Mouse (Mus musculus): ENCODE results near the gene Rasgrp3.

Rasgrp3 gene

GRCm38 (mm10) chr17:75435599-75435998 lies at the start of gene Rasgrp3:
TSS of gene Rasgrp3 (plus strand) at chr17:75435896.
- in situ Hi-C loops (cut with MboI; ENCODE audit: low pct_unique_long_range_greater_than_20kb in 1 of 2, low sequenced_read_pairs in 2 of 2, unreplicated experiment in 1 of 2): no loop called here

- in situ Hi-C loops (cut with MboI; ENCODE audit: low pct_unique_long_range_greater_than_20kb in 1 of 2, low sequenced_read_pairs in 2 of 2, unreplicated experiment in 1 of 2): no loop called here
Observed at GRCm38 (mm10) chr17:75388402-75388801, 47.3 kb upstream of the Rasgrp3 start.

- in situ Hi-C loops (cut with MboI; ENCODE audit: low pct_unique_long_range_greater_than_20kb in 1 of 2, low sequenced_read_pairs in 2 of 2, unreplicated experiment in 1 of 2): no loop called here
Observed at GRCm38 (mm10) chr17:75390142-75390541, 45.6 kb upstream of the Rasgrp3 start.

- in situ Hi-C loops (cut with MboI; ENCODE audit: low pct_unique_long_range_greater_than_20kb in 1 of 2, low sequenced_read_pairs in 2 of 2, unreplicated experiment in 1 of 2): no loop called here
Observed at GRCm38 (mm10) chr17:75391429-75392192, 44.1 kb upstream of the Rasgrp3 start.

GRCm38 (mm10) chr17:75406405-75406804 lies 29.3 kb upstream of the Rasgrp3 start:
- in situ Hi-C loops (cut with MboI; ENCODE audit: low pct_unique_long_range_greater_than_20kb in 1 of 2, low sequenced_read_pairs in 2 of 2, unreplicated experiment in 1 of 2): no loop called here

GRCm38 (mm10) chr17:75416861-75417260 lies 18.8 kb upstream of the Rasgrp3 start:
- in situ Hi-C loops (cut with MboI; ENCODE audit: low pct_unique_long_range_greater_than_20kb in 1 of 2, low sequenced_read_pairs in 2 of 2, unreplicated experiment in 1 of 2): no loop called here

GRCm38 (mm10) chr17:75434152-75434551 lies 1.5 kb upstream of the Rasgrp3 start:
- in situ Hi-C loops (cut with MboI; ENCODE audit: low pct_unique_long_range_greater_than_20kb in 1 of 2, low sequenced_read_pairs in 2 of 2, unreplicated experiment in 1 of 2): no loop called here

GRCm38 (mm10) chr17:75434871-75435270 lies 825 bp upstream of the Rasgrp3 start:
- in situ Hi-C loops (cut with MboI; ENCODE audit: low pct_unique_long_range_greater_than_20kb in 1 of 2, low sequenced_read_pairs in 2 of 2, unreplicated experiment in 1 of 2): no loop called here

- in situ Hi-C loops (cut with MboI; ENCODE audit: low pct_unique_long_range_greater_than_20kb in 1 of 2, low sequenced_read_pairs in 2 of 2, unreplicated experiment in 1 of 2): no loop called here
Observed at GRCm38 (mm10) chr17:75436095-75436494, 399 bp downstream of the Rasgrp3 start.

- in situ Hi-C loops (cut with MboI; ENCODE audit: low pct_unique_long_range_greater_than_20kb in 1 of 2, low sequenced_read_pairs in 2 of 2, unreplicated experiment in 1 of 2): no loop called here
Observed at GRCm38 (mm10) chr17:75436819-75437218, 1.1 kb downstream of the Rasgrp3 start.

- in situ Hi-C loops (cut with MboI; ENCODE audit: low pct_unique_long_range_greater_than_20kb in 1 of 2, low sequenced_read_pairs in 2 of 2, unreplicated experiment in 1 of 2): no loop called here
Observed at GRCm38 (mm10) chr17:75437239-75437750, 1.6 kb downstream of the Rasgrp3 start.

GRCm38 (mm10) chr17:75438162-75438561 lies 2.5 kb downstream of the Rasgrp3 start:
- in situ Hi-C loops (cut with MboI; ENCODE audit: low pct_unique_long_range_greater_than_20kb in 1 of 2, low sequenced_read_pairs in 2 of 2, unreplicated experiment in 1 of 2): no loop called here

- in situ Hi-C loops (cut with MboI; ENCODE audit: low pct_unique_long_range_greater_than_20kb in 1 of 2, low sequenced_read_pairs in 2 of 2, unreplicated experiment in 1 of 2): no loop called here
Observed at GRCm38 (mm10) chr17:75439062-75439461, 3.4 kb downstream of the Rasgrp3 start.

GRCm38 (mm10) chr17:75440619-75441018 lies 4.9 kb downstream of the Rasgrp3 start:
- in situ Hi-C loops (cut with MboI; ENCODE audit: low pct_unique_long_range_greater_than_20kb in 1 of 2, low sequenced_read_pairs in 2 of 2, unreplicated experiment in 1 of 2): no loop called here

GRCm38 (mm10) chr17:75441260-75441830 lies 5.6 kb downstream of the Rasgrp3 start:
- in situ Hi-C loops (cut with MboI; ENCODE audit: low pct_unique_long_range_greater_than_20kb in 1 of 2, low sequenced_read_pairs in 2 of 2, unreplicated experiment in 1 of 2): no loop called here

- in situ Hi-C loops (cut with MboI; ENCODE audit: low pct_unique_long_range_greater_than_20kb in 1 of 2, low sequenced_read_pairs in 2 of 2, unreplicated experiment in 1 of 2): no loop called here
Observed at GRCm38 (mm10) chr17:75442352-75442751, 6.7 kb downstream of the Rasgrp3 start.

- in situ Hi-C loops (cut with MboI; ENCODE audit: low pct_unique_long_range_greater_than_20kb in 1 of 2, low sequenced_read_pairs in 2 of 2, unreplicated experiment in 1 of 2): no loop called here
Observed at GRCm38 (mm10) chr17:75443064-75443621, 7.4 kb downstream of the Rasgrp3 start.

GRCm38 (mm10) chr17:75448257-75448656 lies 12.6 kb downstream of the Rasgrp3 start:
- in situ Hi-C loops (cut with MboI; ENCODE audit: low pct_unique_long_range_greater_than_20kb in 1 of 2, low sequenced_read_pairs in 2 of 2, unreplicated experiment in 1 of 2): no loop called here

GRCm38 (mm10) chr17:75449022-75449421 lies 13.3 kb downstream of the Rasgrp3 start:
- in situ Hi-C loops (cut with MboI; ENCODE audit: low pct_unique_long_range_greater_than_20kb in 1 of 2, low sequenced_read_pairs in 2 of 2, unreplicated experiment in 1 of 2): no loop called here

- in situ Hi-C loops (cut with MboI; ENCODE audit: low pct_unique_long_range_greater_than_20kb in 1 of 2, low sequenced_read_pairs in 2 of 2, unreplicated experiment in 1 of 2): no loop called here
Observed at GRCm38 (mm10) chr17:75452313-75452712, 16.6 kb downstream of the Rasgrp3 start.

Measured in mouse embryonic stem cell (cell line).